Mouse (Mus musculus) telencephalon, adult 2 months (tissue): ENCODE measurements at regions not wholly inside any gene's neighbourhood (a gene's known extent, or its start where the extent isn't known, plus 50 kb on each side); places are given as distances from the start of the nearest gene placed in this dataset.

ENCODE experiments used
- DNase-seq: peaks from one replicate; pipeline ENCODE4 v3.0.0-alpha.2; 2011; ENCODE audit warnings: low read depth, low spot score

DNA sequence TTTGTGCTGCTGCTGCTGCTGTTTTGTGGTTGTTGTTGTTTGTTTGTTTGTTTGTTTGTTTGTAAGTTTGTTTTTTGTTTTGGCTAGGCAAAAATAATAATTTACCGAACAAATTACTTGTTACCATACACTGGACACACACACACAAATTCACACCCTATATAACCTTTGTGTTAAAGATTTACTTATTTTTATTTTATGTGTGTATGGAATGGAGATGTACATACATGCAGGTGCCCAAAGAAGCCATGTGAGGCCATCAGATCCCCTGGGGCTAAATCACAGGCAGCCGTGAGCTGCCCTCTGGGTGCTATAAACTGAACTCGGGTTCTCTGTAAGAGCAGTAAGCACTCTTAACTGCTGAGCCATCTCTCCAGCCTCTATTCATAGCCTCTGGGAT, 56.0 kb downstream of the Pttg1 start:
- no peak for DNase-seq

DNA sequence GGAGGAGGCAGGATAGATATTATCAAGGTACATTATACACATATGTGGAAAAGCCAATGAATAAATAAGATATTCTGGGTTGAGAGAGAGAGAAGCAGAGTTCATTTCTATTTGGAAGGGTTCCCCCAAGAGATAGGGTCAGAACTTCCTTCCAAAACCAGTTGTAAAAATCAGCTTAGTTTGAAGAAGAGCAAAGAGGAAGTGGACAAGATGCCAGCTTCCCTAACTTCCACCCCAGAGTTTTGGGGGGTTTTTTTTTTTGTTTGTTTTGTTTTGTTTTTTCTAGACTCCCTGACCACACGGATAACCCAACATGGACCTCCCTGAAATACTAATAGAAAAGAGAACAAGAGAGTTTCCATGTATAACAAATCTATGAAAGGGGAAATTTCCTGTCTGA, 57.7 kb downstream of the Pttg1 start:
- no peak for DNase-seq

DNA sequence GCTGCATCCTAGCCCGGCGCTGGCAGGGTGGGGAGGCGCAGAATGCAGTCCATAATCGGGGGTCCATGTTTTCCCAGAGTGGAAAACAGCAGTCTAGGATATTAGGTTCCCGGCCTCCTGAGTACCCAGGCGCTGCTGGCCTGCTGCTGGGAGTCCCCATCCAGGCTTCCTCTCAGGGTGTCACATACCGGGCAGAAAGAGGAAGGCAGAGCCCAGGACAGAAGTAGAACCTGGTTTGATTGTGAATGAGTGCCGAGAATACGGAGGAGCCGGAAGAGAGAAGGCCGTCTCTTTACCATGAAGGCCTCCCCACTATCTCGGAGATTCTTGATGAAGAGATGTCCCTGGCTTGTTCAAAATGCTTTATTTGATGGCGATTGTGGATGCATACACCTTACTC, 64.2 kb downstream of the Pttg1 start:
- no peak for DNase-seq

DNA sequence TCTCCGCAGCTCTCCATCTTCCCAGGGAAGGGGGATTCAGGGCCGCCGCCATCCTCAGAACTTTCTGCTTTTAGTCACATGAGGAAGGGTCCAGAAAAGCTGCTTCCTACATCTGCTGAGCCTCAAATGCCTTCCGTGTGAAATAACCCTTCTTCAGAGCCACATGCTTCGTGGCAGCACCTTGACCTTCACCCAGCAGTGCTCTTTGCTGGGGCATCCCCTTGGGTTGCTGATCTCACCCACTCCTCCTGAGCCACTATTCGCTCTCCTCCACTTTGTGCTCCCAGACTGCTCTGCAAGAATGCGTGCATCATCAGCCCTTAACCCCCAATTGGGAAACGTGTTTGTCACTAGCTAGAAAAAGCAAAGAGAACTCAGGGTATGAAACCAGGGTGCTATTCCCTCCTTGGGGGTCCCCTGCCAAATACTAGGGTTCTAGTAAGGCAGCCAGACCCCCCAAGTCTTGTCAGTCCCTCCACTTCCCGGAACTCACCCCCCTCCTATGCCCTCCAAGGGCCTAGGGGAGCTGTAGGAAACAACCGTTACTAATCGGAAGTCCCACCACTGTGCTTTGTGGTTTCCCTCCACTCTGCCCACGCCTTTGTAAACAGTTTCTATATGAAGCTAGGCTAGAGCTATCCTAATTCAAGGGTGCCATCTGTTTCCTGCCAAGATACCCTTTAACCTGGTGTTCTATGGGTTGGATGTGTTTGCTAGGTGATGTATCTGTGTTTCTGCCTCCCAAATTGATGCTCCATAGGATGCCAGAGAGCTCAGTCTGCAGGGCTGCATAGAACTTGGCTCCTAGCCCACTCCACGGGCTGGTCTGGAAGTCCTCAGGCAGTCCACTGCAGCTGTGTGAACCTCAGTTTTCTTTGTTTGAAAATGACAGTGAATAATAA, 67.4 kb downstream of the Pttg1 start:
- DNase-seq: no peak

DNA sequence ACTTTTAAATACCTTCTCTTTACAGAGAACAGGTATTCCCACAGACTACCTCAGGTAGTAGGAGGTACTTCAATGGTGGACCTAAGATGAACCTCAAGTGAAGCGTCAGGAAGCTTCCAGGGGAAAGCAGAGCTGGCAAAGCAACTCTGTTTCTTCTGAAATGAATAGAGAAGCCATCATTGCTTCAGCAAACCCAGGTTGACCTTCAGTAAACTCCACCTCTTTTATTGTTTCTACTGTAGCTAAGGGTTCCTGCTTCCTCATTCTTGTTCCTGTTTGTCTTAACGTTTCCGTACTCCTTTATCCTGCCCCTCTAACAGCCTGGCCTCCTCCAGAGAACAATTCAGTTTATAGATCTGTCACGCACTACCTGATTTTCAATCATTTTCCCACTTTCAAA, 72.4 kb downstream of the Pttg1 start:
- DNase-seq: no peak

DNA sequence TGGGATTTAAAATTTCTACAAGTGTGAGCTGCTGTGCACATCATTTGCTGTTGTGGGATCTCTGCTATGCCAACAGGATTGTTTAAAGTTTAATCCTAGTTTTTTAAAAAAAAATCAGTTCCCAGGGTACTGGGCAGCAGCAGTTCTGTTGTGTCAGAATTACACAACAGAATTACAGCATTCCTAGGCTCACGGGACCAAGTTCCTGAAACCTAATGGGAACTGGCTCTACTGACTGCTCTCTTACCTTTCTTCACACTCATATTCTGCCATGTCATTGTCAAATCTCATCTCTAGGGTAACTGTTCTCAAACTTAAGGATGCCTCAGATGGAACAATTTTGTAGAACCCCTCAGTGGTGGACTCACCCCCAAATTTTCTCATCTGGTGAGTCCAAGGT, 73.0 kb downstream of the Pttg1 start:
- no peak for DNase-seq

DNA sequence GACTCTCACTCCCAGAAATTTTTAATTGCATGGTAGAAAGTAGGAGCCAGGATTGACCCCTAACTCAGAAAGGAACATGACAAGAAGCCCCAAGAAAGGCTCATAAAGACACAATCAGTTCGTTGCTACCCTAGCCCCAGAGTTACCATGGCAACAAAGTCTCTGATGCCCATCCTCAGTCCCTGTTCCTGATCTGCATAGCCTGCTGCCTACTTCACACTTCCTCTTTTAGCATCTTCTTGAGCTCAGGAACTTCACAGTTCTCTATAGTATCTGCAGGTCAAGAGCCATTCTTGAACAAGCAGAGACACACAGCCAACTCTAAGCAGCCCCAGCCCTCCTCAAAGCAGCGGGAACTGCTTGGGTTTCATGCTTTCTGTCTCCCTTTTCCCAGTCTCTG, 74.2 kb downstream of the Pttg1 start:
- DNase-seq: peak; percentile 36

DNA sequence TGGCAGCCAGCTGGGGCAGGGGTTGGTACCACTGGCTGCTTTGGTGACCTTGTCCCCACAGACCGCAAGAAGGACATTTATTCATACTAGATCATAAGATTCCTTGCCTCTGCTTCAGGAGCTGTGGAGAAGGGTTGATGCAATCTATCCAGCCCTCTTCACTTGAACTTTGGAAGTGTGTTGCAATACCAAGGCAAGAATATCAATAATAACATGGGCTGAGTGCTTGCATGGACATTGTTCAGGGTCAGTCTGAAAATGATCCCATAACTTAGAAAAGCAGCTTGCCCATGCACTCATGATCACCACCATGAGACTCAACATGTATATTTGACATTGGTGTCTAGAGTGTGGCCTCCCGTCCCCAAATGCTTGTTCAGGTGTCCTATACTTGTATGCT, 74.7 kb downstream of the Pttg1 start:
- DNase-seq: no peak

DNA sequence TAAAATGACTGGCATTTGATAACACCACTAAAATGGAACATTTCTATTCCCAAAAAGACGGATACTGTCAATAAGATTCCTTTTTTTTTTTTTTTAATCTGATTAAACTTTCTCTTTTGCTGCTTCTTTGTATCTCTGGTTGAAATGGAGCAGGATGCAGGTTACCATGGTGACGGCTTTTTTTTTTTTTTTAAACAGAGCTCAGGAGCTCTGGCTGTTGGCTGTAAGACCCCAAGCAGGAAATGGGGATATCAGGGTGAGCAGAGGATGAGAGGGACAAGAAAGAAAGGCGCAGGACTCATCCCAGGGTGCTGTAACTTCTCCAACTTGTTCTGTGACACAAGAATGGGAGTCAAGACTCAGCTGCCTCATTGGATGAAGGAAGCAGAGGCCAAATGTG, 75.8 kb downstream of the Pttg1 start:
- DNase-seq: peak; percentile 34

DNA sequence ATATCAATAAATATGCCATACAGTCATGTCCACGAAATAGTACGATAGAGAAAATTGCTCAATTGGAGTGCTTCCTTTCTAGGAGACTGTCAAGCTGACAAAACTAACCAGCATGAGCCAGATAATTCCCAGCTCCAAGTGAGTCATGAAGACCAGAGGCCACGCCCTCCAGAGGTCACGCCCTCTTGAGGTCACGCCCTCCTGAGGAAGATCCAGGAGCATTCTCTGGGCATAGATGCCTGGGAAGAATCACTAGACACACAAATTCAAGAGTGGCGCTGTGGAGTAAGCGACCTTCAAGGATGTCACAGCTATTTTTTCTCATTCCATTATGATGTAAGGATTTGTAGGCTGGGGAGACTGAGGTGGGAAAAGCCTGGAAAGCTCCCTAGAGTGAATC, 76.5 kb downstream of the Pttg1 start:
- DNase-seq: no peak

DNA sequence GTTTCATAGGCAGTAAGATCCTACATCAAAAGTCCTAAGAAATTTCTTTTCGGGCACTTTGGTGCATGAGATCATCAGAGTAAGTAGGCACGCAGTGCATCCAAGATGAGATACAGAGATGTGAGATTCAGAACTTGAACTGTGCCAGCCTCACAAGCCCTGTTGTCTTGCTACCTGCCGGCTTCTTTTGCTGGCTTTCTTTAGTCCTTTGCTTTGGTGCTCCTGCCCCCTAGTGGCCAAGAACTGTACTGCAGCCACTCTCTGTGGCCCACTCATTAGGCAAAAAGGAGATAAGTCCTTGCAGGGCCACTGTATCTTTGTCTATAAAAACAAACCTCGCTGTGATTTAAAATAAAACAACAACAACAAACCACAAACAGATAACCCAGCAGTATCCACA, 77.5 kb downstream of the Pttg1 start:
- peak; percentile 79 for DNase-seq

DNA sequence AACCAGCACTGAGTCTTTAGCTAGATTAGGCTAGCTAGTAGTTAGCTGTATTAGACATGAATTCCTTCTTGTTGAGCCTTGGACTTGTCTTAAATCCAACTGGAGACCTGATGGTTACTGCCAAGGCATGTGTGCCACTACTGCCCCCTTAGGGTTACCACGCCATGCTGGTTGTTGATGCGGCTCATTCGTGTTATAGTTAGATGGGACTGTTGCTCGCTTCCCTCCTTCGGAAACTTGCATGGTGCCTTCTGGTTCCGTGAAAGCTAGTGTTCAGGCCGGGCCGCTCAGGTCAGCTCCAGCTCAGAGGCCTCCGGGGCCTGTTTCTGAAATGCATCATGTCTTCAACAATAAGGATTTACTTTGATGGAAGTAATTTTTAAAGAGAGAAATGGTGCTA, 79.6 kb downstream of the Pttg1 start:
- no peak for DNase-seq

DNA sequence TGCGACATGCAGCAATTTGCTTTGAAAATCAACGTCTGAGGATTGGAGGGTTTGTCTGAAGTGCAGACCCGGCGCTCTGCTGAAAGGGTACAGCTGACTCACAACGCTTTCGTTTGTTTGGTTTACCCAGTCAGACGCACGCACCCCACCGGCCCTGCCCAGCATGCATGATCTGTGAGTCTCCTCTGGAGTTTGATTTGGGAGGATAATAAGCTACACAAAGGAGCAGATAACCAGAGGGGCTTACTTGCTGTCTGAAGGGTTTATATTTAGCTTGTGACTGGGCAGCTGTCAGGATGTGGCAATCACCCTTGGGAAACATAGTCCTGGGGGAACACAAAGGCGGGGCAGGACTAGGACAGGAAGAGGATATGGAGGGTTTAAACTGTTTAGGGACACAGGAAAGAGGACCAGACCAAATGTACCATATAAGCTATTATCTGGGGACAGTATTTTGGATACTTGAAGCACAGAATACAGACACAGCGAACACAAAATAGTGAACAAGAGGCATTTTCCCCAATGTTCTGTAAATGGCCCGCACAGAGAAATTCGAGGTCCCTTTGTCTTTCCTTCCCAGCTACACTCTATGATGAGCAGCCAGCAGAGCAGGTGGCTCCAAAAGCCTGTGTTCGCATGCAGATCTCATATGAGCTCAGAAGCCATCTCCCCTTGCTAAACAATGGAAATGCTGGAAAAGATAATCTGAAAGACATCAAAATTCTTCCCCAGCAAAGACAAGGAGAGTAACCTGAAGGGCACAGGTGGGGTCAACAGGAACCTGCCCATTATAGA, 81.1 kb downstream of the Pttg1 start:
- no peak for DNase-seq

DNA sequence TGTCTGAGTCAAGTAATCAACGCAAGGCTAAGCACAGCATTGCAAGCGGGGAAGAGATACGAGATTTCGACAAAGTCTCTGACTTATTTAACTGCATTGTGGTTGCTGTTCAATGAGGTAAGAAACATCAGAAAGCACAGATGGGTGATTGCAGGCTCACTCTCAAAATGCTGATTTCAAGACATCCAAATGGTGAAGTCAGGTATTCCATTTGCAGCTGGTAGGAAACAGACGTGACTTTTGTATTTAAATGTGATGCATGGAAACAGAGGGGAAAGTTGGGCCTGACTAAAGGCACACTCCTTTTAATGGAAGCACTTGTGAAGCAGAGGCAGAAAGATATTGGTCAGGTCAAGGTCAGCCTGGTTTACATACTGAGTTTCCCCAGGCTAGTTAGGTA, 82.5 kb downstream of the Pttg1 start:
- no peak for DNase-seq

DNA sequence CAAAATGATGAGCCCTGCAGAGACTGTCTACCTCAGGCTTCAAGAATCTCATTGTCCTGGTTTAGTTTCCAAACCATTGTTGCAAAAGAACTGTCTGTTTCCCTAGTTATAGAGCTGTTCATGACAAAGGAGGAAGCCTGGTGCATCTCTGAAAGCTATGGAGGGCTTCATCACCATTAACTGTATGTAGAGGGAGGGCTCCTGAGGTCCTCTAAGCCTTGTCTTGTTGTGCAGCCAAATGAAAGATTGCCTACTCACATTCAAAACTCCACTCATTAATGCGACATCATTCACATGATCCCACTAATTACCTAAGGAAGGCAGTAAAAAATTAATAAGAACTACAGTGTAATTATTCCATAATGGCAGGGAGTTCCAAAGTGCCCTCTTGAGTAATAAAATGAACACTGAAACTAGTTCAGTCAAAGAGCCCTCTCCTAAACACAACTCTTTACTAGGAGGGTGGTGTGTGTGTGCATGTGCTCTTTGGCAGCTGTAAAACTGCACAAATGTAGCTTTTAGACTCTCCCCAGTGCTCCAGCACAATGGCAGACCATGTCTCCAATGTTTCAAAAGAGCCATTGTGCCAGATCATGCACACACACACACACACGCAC, 87.6 kb downstream of the Pttg1 start:
- no peak for DNase-seq

DNA sequence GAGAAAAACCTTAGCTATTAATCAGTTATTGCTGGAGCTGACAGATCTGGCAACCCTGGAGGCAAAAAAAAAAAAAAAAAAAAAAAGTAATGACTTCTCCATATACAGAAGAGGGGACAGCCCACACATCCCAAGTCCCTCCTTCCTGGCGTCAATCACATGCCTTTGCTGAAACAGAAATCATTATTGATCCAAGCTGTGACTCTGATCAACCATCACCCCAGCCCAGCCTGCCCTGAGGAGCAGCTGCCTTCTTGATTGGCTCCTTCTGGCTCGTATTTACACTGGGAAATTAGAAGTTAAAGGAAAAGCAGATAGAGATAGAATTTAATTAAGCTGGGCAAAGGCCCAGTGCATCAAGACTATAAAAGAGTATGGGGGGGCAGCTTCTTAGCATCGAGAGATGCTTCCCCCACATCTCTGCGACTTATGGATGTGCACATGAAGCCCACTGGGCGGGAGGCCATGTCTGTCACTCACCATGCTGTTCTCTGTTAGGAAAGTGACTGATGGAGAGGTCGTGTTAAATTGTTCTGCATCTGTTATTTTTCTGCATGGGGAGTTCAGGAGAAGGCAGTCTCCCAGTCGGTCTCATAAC, 90.3 kb downstream of the Pttg1 start:
- no peak for DNase-seq

DNA sequence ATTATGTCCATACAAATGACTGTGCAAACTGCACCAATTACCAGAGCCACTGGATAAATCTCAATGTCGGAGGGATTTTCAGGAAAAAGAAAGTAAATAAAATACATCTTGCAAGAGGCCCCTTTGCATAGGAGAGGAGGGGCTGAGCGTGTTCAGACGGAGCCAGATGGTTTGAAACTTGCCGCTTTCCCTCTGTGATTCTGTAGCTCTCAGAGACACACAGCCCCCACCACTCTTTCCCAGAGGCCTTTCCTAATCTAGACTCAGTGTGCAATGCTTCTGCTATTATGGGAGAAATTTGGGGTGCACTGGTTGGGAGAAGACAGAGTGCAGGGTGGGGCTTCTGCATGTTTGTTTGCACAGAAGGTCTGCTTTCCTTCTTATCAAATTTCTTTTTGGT, 92.5 kb downstream of the Pttg1 start:
- no peak for DNase-seq

DNA sequence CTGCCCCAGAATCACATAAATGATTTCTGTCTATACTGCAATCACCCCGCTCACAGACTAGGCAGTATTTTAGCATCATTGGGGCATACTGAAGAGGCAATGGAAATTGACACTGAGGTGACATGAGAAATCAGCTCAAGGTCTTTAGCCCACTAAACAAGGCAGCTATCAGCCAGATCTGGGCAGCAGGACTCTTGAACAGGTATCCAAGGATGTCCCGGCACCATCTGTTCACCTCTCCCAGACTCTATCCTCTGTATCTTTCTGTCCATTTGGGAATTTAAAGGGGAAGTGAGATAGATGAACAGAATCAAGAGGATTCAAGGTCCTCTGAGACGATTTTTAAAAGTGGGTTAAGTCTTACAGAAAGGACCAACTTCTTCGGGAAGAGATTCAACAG, 112.1 kb downstream of the Pttg1 start:
- DNase-seq: no peak
